Mouse (Mus musculus): ENCODE results near the gene Tfg.

Gene Tfg

DNA sequence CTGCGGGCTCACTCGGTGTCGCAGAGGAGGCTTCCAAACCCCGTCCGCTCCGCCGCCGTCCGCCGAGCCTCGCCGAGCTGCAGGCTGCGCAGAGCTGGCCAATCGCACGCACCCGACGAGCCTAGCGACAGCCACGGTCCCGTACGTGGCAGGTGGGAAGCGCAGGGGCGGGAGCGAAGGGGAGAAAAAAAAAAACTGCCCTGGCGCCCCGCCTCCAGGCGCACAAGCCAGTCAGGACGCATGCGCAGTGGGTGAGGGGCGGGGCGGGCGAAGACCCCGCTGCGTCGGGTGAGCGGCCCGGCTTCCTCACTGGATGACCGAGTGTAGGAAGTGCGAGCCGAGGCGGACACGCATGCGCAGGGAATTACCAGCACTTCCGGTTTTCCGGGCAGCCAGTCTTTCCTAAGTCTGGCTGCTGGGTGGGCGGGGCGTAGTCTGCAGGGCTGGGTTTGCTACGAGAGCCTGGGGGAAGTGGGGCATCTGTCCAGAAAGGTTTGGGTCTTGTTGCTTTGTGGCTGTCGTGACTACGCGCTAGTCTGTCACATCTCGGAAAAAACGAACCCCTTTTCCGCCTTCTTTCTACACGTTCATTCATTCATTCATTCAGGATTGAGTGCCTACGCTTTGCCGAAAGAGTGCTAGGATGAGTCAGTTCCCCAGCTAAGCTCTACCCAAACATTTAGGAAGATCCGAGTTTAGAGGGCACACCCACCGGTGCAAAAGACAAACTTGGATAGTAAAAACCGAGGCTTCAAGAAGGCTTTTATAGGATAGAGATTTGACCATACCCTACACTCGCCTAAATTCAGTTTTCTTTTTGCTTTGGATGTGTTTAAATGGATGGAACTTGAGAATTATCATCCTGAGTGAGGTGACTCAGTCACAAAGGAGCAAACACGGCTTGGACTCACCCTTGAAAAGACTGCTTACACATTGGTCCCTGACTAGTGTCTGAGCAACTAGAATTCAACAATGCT is at the start of gene Tfg:
Tfg (minus strand) TSS at position 227 of the 977 bp plus-strand sequence.
- in situ Hi-C loops (cut with MboI, MseI), result loop anchor here (25.0 kb wide), 2 partner anchors 780 to 895 kb away; partner anchors contain the start of genes Cep97 and Cmss1

DNA sequence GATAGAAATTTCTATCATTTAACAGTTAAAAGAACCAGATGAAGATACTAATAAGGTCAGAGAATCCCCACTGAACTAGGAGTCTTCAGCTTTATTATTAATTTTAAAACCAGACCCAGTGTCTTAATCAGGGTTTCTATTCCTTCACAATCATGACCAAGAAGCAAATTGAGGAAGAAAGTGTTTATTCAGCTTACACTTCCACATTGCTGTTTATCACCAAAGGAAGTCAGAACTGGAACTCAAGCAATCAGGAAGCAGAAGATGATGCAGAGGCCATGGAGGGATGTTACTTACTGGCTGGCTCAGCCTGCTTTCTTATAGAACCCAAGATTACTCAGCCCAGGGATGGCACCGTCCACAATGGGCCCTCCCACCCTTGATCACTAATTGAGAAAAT is 11.8 kb upstream of the Tfg start:
- in situ Hi-C loops (cut with MboI, MseI), result no loop called here

DNA sequence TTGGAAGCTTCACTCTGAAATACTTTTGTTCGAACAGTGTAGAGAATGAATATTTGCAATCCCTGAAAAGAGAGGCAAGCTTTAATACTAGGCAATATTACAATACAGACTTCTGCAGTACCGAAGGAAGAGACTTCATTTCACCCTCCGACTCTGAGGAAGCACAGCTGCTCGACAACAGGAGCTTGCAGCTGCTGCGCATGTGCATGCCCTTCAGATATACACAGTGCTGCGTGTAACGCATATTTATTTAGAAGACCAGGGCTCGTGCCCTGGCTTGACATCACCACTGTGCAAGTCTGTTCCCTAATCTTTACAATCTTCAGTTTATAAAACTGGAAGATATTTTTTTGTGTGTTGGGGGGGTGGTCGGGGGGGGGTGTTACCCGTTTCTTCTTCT is 7.7 kb upstream of the Tfg start:
- in situ Hi-C loops (cut with MboI, MseI), result loop anchor here (25.0 kb wide), 2 partner anchors 788 to 887 kb away; partner anchors contain the start of genes Cep97 and Cmss1

DNA sequence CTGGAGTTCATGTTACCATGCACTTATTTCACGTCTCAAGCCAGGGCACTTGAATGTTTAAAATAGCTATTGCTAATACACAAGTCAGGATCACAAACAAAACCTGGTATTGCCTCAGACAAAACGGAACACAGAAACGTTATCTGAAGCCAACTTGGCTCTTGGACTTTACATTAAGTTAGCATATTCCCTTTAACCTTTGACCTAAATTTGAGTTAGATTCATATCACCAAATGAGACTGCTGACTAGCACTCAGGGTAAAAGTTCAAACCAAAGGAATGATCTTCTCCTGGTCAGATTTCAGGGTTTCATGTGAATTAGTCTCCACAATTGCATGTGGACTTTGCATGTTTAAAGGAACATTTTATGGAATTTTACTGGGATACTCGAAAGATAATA is 5.1 kb upstream of the Tfg start:
- in situ Hi-C loops (cut with MboI, MseI), result loop anchor here (25.0 kb wide), 2 partner anchors 785 to 890 kb away; partner anchors contain the start of genes Cep97 and Cmss1

DNA sequence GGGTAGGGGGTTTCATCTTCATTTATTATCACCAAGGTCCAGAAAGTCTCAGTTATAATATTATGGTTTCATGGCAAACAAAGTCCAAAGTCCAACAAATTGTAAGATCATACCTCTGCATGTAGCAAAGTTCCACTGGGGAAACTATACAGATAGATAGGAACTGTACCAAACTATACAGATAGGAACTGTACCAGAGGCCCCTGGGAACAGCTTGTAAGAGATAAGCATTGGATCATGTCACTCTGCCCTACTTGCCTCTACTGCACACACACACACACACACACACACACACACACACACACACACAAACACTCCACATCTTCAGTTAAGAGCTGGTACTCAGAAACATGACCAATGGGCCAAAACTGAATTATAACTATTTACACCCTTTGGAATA is 1.8 kb upstream of the Tfg start:
- in situ Hi-C loops (cut with MboI, MseI), result loop anchor here (25.0 kb wide), 2 partner anchors 782 to 893 kb away; partner anchors contain the start of genes Cep97 and Cmss1

DNA sequence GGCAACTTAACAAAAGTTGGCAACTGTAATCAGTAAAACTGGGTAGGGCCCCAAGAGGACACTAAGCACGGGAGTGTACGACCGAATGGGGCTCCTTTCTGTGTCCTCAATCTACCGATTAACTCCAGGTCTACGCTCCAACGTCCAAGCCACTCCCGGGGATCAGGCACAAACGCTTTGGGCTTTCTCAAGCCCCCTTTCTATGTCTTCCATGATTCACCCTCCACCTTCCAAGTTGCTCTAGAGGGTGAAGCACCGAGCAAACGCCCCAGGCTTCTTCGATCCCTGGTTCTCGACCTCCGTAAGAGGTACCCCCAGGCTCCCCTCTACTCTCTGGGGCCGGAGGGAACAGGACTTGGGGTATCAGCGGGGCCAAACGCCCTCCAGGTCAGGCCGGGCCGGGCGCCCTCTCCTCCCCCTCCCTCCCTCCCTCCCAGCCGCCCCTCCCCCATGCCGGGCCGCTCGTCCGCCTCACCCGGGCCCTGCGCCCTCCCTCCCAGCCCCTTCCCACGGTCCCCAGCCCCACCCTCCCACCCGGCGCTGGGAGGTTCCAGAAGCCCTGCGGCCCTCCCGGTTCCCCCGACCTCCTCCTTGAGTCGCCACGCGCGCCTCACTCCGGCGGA is 582 bp downstream of the Tfg start:
- in situ Hi-C loops (cut with MboI, MseI), result loop anchor here (25.0 kb wide), 2 partner anchors 779 to 896 kb away; partner anchors contain the start of genes Cep97 and Cmss1

DNA sequence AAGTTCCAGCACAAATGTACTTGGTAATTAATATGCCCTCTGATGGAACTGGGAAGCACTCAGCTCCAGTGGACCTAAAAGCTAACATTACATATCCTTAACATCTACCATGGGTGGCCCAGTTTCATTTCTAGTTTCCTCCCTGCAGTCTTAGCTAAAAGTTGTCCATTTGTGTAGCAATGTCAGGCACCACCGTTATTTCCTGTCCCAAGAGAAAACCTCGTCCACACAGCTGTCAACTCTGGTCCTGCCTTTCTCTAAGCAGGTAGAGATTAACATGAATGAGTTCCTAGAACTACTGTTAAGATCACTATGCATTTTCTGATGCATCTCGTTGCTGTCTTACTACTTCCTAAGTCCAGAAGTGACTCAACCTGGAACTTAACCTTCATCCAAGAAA is 1.6 kb downstream of the Tfg start:
- in situ Hi-C loops (cut with MboI, MseI), result loop anchor here (25.0 kb wide), 2 partner anchors 778 to 897 kb away; partner anchors contain the start of genes Cep97 and Cmss1

DNA sequence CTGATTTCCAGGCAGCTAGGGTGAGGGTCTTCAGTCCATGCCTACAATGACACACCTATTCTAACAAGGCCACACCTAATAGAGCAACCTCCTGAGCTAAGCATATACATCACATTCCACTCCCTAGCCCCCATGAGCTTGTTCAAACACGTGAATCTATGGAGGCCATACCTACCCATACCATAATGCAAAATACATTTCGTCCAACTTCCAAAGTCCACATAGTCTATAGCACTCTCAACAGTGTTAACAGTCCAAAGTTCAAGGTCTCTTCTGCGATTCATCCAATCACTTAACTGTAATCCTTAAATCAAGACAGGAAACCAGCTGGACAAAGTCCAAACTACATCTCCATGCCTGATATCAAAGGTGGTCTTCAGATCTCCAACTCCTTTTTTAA is 7.2 kb downstream of the Tfg start:
- in situ Hi-C loops (cut with MboI, MseI), result loop anchor here (5.0 to 25.0 kb wide), 3 partner anchors 678 to 902 kb away; partner anchors contain the start of genes Cep97 and Cmss1

DNA sequence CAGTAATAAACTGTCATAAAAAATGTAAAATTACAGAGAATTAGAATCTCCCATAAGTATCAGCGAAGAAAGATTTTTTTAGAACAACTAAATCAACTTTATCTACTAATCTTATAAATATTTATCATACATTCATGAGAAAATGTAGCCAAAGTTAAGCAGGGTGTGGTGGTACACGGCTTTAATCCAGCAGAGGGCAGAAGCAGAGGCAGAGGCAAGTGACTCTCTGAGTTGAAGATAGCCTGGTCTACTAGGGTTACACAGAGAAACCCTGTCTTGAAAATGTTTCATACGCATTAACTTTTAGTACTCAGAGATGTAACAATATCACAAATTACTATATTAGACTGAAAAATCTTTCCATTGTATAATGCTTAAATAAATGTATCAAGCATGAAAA is 11.5 kb downstream of the Tfg start:
- in situ Hi-C loops (cut with MboI, MseI), result loop anchor here (25.0 kb wide), 2 partner anchors 768 to 907 kb away; partner anchors contain the start of genes Cep97 and Cmss1

DNA sequence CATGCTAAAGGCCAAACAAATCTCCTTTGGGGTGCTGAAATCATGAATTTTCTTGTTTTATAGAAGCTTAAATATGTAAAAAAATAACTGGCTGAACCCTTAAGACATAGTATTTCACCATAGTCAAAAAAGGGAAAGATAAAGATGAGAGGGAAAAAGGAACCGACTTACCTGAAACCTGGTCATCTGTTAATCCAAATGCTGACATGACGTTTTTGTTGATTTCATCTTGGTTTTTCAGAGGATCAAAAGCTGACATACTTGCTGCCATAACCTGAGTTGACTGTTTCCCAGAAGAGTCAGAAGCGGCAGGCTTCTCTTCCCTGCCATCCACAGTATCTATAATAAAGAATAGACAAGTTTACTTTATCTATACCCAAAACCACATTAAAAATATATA is 16.4 kb downstream of the Tfg start:
- in situ Hi-C loops (cut with MboI, MseI), result loop anchor here (25.0 kb wide), 2 partner anchors 764 to 911 kb away; partner anchors contain the start of genes Cep97 and Cmss1

DNA sequence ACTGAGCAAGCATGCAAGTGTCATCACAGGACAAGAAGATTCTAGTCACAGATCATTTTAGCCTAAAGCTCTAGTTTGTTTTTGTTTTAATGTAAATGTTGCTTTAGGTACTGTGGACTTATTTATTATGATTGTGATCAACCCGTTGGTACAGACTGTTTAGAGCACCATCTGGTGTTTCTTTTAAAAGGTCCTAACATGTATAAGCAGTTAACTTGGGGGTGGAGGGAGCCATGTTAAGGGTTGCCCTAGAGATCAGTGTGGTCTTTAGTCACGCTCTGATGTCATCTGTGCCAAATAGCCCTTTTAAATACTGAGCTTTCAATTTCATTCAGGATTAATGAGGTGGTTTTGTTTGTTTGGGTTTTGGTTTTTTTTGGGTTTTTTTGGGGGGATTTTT is 20.8 kb downstream of the Tfg start:
- in situ Hi-C loops (cut with MboI, MseI), result no loop called here

DNA sequence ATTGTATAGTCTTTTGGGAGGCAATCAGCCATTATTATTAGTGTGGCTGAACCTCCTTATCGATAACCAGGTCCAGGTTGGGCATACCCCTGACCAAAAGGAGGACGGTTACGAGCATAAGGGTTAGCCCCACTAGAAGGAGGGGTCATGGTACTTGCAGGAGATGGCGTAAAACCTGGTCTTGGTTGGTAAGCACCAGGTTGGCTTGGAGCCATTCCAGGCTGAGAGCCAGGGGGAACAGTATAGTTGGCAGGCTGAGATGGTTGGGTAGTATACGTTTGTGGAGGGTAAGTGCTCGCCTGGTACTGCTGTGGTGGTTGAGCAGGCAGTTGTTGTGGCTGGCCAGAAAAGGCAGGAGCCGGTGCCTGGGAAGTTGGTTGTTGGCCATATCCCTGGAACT is 26.5 kb downstream of the Tfg start:
- in situ Hi-C loops (cut with MboI, MseI), result no loop called here

DNA sequence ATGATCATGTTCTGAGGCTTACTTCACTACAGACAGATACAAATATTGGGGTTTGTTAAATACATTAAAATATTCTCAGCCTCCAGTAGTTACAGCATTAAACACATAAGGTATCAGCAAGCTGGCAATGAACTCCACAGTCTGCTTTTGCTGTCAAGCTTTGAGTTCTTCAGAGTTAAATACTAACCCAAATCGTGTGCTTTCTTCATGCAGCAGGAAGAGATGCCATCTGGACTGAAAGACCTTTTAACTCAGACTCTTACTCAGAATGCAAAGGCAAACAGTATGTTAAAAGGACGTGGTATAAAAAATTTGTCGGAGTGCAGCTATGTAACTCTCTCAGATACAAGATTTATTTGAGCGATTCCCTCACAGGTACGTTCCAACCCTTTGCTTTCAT is 30.5 kb downstream of the Tfg start:
- in situ Hi-C loops (cut with MboI, MseI), result no loop called here

DNA sequence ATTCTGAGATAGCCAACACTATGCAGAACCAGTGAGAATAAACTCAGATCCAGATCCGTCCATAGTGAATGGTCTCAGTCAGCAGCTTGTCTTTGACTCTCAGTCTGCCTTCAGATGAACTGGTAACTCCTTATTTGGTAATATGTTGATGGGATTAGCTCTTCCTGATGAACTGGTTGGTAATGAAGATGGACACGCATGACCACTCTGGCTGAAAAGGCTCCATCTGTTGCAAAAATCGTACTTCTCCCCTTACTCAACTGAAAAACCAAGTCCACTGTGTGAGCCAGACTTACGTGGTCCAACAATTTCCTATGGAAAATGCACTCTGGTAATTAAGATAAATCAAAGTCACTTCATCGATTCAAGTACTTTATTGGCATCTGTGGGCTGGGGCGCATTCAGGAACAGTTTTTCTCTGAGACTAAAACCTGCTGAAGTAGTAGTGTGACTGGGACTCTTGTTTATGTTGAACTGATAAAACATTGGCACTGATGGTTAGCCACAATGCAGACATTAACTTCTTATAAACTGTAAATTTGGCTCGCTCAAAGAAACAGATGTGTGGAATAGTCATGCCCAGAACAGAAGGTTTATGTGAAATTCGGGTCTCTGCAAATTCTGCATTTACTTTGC is 36.1 kb downstream of the Tfg start:
- in situ Hi-C loops (cut with MboI, MseI), result no loop called here

DNA sequence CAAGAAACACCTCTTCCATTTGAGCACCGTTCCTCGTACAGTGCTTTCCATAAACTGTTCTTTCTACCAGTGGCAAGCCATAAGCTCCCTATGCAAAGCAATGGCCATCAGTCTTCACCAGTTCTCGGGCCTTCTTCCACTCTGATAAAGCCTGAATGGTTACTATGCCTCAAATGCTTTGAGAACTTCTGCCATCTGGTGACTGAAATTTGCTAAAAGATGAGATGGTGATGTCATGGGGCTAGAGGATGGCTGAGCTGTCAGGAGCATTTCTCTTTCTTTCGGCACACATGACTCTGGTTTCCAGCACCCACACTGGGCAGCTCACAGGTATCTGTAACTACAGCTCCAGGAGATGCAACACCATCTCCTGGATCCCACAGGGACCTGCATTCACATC is 40.1 kb downstream of the Tfg start:
- in situ Hi-C loops (cut with MboI, MseI), result no loop called here

DNA sequence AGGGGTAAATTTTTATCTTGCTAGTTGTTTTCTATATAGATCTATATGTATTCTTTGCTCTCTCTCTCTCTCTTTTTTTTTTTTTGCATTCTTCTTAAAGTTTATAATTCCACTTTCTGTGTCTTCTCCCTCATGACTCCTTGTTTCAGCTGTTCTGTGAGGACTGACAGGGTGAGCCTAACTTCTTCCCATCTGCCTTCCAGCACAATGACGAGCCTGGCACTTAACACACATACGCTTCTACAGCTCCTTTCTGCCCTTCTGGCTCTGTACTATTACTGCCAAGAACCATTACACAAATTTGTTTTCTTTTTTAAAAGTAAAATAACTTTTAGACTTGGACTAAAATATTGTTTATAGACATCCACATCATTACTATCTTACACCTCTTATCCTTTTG is 43.8 kb downstream of the Tfg start:
- in situ Hi-C loops (cut with MboI, MseI), result no loop called here

DNA sequence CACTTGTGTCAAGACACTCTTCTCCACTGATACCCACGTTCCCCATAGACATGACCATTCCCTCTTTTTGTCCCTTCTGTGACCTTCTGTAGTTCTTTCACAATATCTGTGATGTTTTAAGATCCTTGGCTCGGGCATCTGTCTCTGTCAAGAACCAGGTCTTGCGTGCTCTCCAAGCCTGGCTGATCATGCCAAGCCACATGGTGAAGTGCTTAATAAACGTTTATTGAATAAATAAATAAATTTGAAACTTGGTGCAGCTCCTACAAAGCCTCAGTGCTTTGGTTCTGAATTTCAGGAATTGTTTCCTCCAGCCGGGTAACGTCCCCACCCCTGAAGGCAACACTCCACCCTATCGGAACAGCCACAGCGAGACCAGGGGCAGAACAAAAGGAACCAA is 46.3 kb downstream of the Tfg start:
- in situ Hi-C loops (cut with MboI, MseI), result no loop called here

DNA sequence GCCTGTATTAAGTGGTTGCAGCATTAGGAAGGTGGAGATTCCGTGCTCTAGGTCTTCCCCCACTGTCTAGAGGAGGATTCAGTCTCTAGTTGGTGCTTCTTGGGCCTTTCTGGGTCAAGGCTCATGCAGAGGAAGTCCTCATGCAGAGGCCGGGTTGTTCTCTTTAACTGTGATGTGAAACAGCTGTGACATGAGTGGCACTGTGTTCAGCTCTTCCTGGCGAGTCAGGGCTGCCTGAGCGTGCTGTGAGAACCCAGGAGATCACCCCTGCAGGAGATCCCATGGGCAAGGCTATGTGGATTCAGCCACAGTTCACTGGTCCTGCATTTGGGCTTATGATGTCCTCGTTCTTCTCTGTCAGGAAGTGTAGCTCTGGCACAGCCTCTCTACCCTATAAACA is 47.7 kb downstream of the Tfg start:
- in situ Hi-C loops (cut with MboI, MseI), result no loop called here

DNA sequence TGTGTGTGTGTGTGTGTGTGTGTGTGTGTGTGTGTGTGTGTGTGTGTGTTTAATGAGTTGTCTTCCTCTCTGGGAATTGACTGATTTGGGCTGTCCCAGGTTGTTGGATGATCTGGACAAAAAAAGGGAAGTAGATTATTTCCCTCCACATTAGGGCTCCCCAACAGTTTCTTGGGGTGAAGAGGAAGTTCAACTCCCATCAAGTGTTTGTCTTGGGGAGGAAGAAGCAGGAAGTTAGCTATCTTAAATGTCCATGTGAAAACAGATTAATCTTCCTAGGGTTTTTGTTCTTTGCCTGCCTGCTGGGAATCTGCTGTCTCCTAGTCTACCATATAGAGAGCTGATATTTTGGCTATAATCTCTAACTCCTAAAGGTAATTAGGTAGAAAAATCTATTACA is 58.4 kb downstream of the Tfg start:
- in situ Hi-C loops (cut with MboI, MseI), result no loop called here

DNA sequence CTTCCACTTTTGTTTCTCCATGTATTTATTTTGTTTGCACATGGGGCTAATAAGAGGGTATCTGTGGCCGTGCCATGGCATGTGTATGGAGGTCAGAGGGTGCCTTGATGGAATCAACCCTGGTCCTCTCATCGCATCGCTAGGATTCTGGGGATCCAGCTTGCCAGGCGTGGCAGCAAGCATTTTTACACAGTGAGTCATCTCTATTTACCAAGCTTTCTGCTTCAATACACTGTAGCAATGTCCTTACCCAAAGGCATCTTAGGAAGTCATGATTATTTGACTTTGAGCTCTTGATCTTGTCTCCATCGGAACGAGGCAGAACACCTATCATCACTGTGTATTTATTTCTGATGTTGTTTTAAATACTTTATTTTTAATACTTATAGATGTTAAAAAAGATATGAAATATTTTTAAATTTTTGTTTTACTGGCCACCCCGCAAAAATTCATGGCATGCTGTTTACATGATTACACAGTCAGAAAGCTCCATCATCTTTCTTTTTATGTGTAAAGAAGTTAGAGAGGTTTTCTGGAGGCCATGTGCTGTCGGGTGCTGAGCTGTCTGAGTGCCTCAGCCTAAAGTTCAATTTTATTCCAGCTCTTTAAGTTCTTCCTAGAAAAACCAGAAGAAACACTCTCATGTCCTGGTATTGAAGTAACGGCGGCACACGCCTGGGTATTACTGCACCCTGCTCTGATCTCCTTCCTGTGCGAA is 61.9 kb downstream of the Tfg start:
- in situ Hi-C loops (cut with MboI, MseI), result no loop called here

Measured in T-helper 1 cell (primary cell).